Comparison of ENCODE assay signal across 25 mouse cellular contexts in genomic region chr1:72596231-72596630, GRCm38 (mm10). TPM values are rescaled to one million over a fixed set of nuclear protein-coding genes. Genes with fewer than 3 reads are reported as not detected.
A peak's percentile ranks its signal among the peaks of the same experiment; 100 is the strongest.
DNase-seq lines count a peak whose midpoint lies in the region; TF ChIP-seq lines count a peak whose summit lies in the region.
"Had no signal": no experiment of that assay in that cellular context is flagged by ENCODE, and none has a peak within 500 bp of the region (broad histone marks: within the 10 kb centered on the region; RNA-seq: fewer than 3 reads in every experiment).

No protein-coding gene starts in this region.

- TF ChIP-seq POLR2A in heart, adult 2 months (IDR thresholded peaks at IDR 0.05; ENCODE audit: insufficient read depth, low read depth, low read length), result no peak

- no peak overlapping the region for H3K4me3 ChIP-seq in heart, adult 2 months
- H3K4me3 ChIP-seq: embryonic facial prominence, embryonic 15.5 days; erythroblast, embryonic 14.5 days; forebrain, embryonic 10.5 days; forebrain, embryonic 15.5 days; heart, embryonic 10.5 days; hindbrain, embryonic 13.5 days had no signal

- H3K79me2 ChIP-seq in heart, adult 2 months (replicated peaks; ENCODE audit: control insufficient read depth, insufficient read depth, low read length), result no peaks in the 10 kb centered on the region

- peak; percentile 92 for DNase-seq in heart, adult 11 months
- DNase-seq in heart, adult 2 months, result no peak
- peak; percentile 58 for DNase-seq in MN1 (ENCODE audit: low spot score)
- DNase-seq in adrenal gland, adult 8-10 months, result peak; percentile 80
- DNase-seq in adrenal gland, postnatal 36 days, result peak; percentile 76 to 84
- no peak for DNase-seq in left cerebral cortex, postnatal 25 days (ENCODE audit: low spot score in 2 of 2)
- DNase-seq in gastrocnemius, adult 8-10 months (ENCODE audit: low spot score in 2 of 2), result no peak
- DNase-seq: cerebellum, adult 18-20 months; cerebellum, postnatal 10 days; embryo, embryonic 11 days; gastrocnemius, postnatal 25 days; heart, postnatal 10 days; heart, postnatal 4 days; kidney, adult 11 months had no signal

- peaks cover 21% of the 10 kb centered on the region for H3K4me1 ChIP-seq in heart, adult 2 months (ENCODE audit: control insufficient read depth, insufficient read depth, low read length)
- H3K4me1 ChIP-seq: forebrain, embryonic 10.5 days had no signal

- H3K36me3 ChIP-seq in heart, adult 2 months (ENCODE audit: control insufficient read depth, insufficient read depth, low read length), result peaks cover 5% of the 10 kb centered on the region; the same call in 1 of the 2 replicates

- TF ChIP-seq EP300 in heart, adult 2 months (IDR thresholded peaks at IDR 0.05; ENCODE audit: insufficient read depth, low read depth, low read length), result no peak

- no peaks in the 10 kb centered on the region for H3K27me3 ChIP-seq in heart, adult 2 months (ENCODE audit: control insufficient read depth, insufficient read depth, low read length)
- H3K27me3 ChIP-seq: CH12.LX; embryonic facial prominence, embryonic 15.5 days; forebrain, embryonic 15.5 days; hindbrain, embryonic 13.5 days had no signal

- TF ChIP-seq CTCF in heart, adult 2 months (IDR thresholded peaks at IDR 0.05), result no peak

- no peak overlapping the region for H3K9ac ChIP-seq in heart, adult 2 months (ENCODE audit: low read depth, low read length)
- H3K9ac ChIP-seq: embryonic facial prominence, embryonic 15.5 days; forebrain, embryonic 15.5 days; hindbrain, embryonic 13.5 days had no signal

- intact Hi-C loops in heart, adult 2 months (cut with DNase I), result no loop called here
- intact Hi-C loops in left cerebral cortex, postnatal 25 days (cut with DNase I), result no loop called here

- no peak overlapping the region for H3K27ac ChIP-seq in heart, adult 2 months
- H3K27ac ChIP-seq: embryonic facial prominence, embryonic 15.5 days; forebrain, embryonic 10.5 days; forebrain, embryonic 15.5 days; heart, embryonic 10.5 days; hindbrain, embryonic 13.5 days; hindbrain, postnatal 0 days had no signal

- 57% methylated on average over 5 of the region's 5 CpGs for WGBS in heart, adult 2 months

RNA-seq across cellular contexts. Expression of gene Smarcal1, which starts 13.2 kb away (rescaled TPM):
- total RNA-seq in heart, adult 2 months (2021), result 10 to 100 TPM; 23.5 to 28.2 TPM
- polyA plus RNA-seq in heart, adult 2 months (2012; rRNA removed), result 24.6 and 28.7 TPM in 2 replicates
- 10 to 100 TPM; 59.2 to 75.5 (median 64.6) TPM for total RNA-seq in adrenal gland, adult 8-10 months (2022)
- total RNA-seq in adrenal gland, postnatal 36 days (2021), result 10 to 100 TPM; 44.8 to 47.0 TPM
- total RNA-seq in left cerebral cortex, postnatal 25 days (2021), result 10 to 100 TPM; 58.3 to 61.5 TPM
- 10 to 100 TPM; 20.0 to 24.0 (median 21.7) TPM for total RNA-seq in gastrocnemius, adult 8-10 months (2022)

RNA-seq across cellular contexts. Expression of gene March4, which starts 59.5 kb away (rescaled TPM):
- not detected for total RNA-seq in heart, adult 2 months (2021)
- 0.12 TPM in 1 of 2 replicates, not detected in the other for polyA plus RNA-seq in heart, adult 2 months (2012; rRNA removed)
- 1 to 10 TPM in 1 of 4 experiments, under 1 TPM in 3; 0.35 to 1.0 (median 0.79) TPM for total RNA-seq in adrenal gland, adult 8-10 months (2022)
- under 1 TPM; 0.30 to 0.56 TPM for total RNA-seq in adrenal gland, postnatal 36 days (2021)
- total RNA-seq in left cerebral cortex, postnatal 25 days (2021), result 10 to 100 TPM; 24.4 to 25.9 TPM
- under 1 TPM; 0.20 to 0.36 (median 0.26) TPM for total RNA-seq in gastrocnemius, adult 8-10 months (2022)
- total RNA-seq: common myeloid progenitor, adult 5-6 weeks; granulocyte monocyte progenitor cell, adult 5-6 weeks; heart, postnatal 10 days; heart, postnatal 4 days had no signal
- polyA plus RNA-seq: embryonic facial prominence, embryonic 11.5 days; erythroblast, embryonic 14.5 days; forebrain, embryonic 10.5 days; heart, embryonic 10.5 days had no signal

Comparison
In these comparisons a context has a peak if more than half of its experiments do, and no peak if none do; other contexts are left out.
1. DNase-seq: peak in heart, adult 11 months (single experiment), MN1 (single experiment), adrenal gland, adult 8-10 months (single experiment) and adrenal gland, postnatal 36 days (2 of 2); none in heart, adult 2 months (0 of 2), left cerebral cortex, postnatal 25 days (0 of 2) and gastrocnemius, adult 8-10 months (0 of 2).
2. RNA of gene March4, which starts 59.5 kb away (total RNA-seq): 24.4 to 25.9 TPM in left cerebral cortex, postnatal 25 days; 0.35 to 1.0 TPM in adrenal gland, adult 8-10 months, 0.30 to 0.56 TPM in adrenal gland, postnatal 36 days, 0.20 to 0.36 TPM in gastrocnemius, adult 8-10 months and not detected in heart, adult 2 months; every median in the first group is over 10 times any median in the second.